Mouse (Mus musculus) heart, embryonic 15.5 days (tissue): Measurements from ENCODE around the gene Acadsb. TPM values are rescaled to one million over a fixed set of nuclear protein-coding genes. Genes with fewer than 3 reads are reported as not detected.

Experiments used
- ATAC-seq: fragments of 200-750 bp; cut with Nextera tagmentation; replicated peaks from 2 replicates; pipeline ENCODE4 v1.8.0; 2017; ENCODE audit warnings: low read depth, moderate TSS enrichment; ENCODE audit not compliant: insufficient number of reproducible peaks, insufficient read depth, low FRiP score
- H3K27ac ChIP-seq: fragments of 300-500 bp; sonication (generic); 2 replicates; pipeline ENCODE4 v1.5.1; 2015; ENCODE audit warnings: mild to moderate bottlenecking, inconsistent platforms
- H3K27me3 ChIP-seq: fragments of 300-500 bp; sonication (generic); 2 replicates; pipeline ENCODE4 v1.6.1; 2015; ENCODE audit warnings: inconsistent platforms
- H3K36me3 ChIP-seq: fragments of 300-500 bp; sonication (generic); 2 replicates; pipeline ENCODE4 v1.6.1; 2015; ENCODE audit warnings: mild to moderate bottlenecking, inconsistent platforms
- H3K4me1 ChIP-seq: fragments of 300-500 bp; sonication (generic); replicated peaks from 2 replicates; pipeline ENCODE4 v1.6.1; 2015; ENCODE audit warnings: inconsistent platforms
- H3K4me2 ChIP-seq: fragments of 300-500 bp; sonication (generic); 2 replicates; pipeline ENCODE4 v1.6.1; 2015; ENCODE audit warnings: inconsistent platforms, mild to moderate bottlenecking, moderate library complexity
- H3K4me3 ChIP-seq: fragments of 300-500 bp; sonication (generic); 2 replicates; pipeline ENCODE4 v1.5.1; 2015; ENCODE audit warnings: mild to moderate bottlenecking, inconsistent platforms
- H3K9ac ChIP-seq: fragments of 300-500 bp; sonication (generic); 2 replicates; pipeline ENCODE4 v1.6.1; 2015; ENCODE audit warnings: mild to moderate bottlenecking, inconsistent platforms
- H3K9me3 ChIP-seq: fragments of 300-500 bp; sonication (generic); replicated peaks from 2 replicates; pipeline ENCODE4 v1.6.1; 2016; ENCODE audit warnings: inconsistent platforms
- WGBS: fragments of 180-500 bp; shearing (Covaris S2); methylation state at CpG from one replicate; pipeline ENCODE4 v1.1.7; 2015; ENCODE audit warnings: mixed read lengths; 5-methylcytosine and 5-hydroxymethylcytosine counted together
- polyA plus RNA-seq: library from polyadenylated mRNA; unstranded; fragments of >200 nt; fragmentation: Nextera tagmentation; extraction: Ambion mirVana; gene quantifications from 2 replicates; pipeline ENCODE4 v1.2.1, GENCODE M21; 2015

The Acadsb gene
- polyA plus RNA-seq, 1 experiment from 2014 or later = 94.9 TPM

DNA sequence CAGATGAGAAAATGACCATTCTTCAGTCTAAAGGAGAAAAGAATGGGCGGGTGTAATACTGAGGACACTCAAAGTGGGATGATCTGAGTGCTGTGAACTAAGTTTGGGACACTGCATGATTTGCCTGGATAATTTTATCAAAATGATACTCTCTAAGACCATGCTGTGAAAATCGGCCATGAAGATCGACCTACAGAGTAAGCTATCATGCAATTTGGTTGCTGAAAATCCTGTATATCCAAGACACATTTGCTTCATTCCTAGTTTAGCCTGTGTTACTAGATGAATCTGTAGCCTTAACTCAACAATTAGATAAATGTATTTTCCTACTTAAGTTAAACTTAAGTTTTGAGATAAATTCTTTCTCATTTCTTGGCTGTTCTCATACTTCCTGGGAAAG lies 56.9 kb downstream of the Acadsb start:
- no peak for ATAC-seq
- 76% methylated on average over 3 of the region's 3 CpGs for WGBS

DNA sequence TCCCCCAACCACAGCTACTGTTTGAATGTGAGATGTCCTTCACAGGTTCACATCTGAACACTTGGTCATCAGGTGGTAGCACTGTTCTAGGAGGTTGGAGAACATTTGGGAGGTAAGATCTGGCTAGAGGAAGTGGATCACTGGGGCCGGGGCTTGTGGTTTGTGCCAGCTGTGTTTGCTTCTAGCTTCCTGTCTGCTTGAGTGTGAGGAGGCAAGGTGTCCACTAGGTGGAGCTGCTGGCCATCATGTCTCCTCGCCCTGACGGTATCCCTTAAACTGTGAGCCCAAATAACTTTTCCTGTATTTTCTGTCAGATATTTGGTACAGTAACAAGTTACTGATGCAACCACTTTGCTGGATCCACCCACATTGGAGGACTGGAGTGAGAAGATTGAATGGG lies 59.1 kb downstream of the Acadsb start:
- Histone ChIP-seq H3K9me3 (no peaks in the 10 kb centered on the region), H3K9ac (no peak overlapping the region), H3K27ac (no peak overlapping the region), H3K27me3 (no peaks in the 10 kb centered on the region), H3K36me3 (no peaks in the 10 kb centered on the region), H3K4me2 (no peak overlapping the region), H3K4me3 (no peak overlapping the region), H3K4me1 (no peaks in the 10 kb centered on the region)
- 66% methylated on average over 3 of the region's 3 CpGs for WGBS
- no peak for ATAC-seq

More for the DNA sequence above, 56.9 kb downstream of the Acadsb start:
- Histone ChIP-seq H3K4me2 (no peak overlapping the region), H3K4me3 (no peak overlapping the region), H3K9ac (no peak overlapping the region), H3K36me3 (no peaks in the 10 kb centered on the region), H3K27me3 (no peaks in the 10 kb centered on the region), H3K4me1 (no peaks in the 10 kb centered on the region), H3K27ac (no peak overlapping the region), H3K9me3 (no peaks in the 10 kb centered on the region)

DNA sequence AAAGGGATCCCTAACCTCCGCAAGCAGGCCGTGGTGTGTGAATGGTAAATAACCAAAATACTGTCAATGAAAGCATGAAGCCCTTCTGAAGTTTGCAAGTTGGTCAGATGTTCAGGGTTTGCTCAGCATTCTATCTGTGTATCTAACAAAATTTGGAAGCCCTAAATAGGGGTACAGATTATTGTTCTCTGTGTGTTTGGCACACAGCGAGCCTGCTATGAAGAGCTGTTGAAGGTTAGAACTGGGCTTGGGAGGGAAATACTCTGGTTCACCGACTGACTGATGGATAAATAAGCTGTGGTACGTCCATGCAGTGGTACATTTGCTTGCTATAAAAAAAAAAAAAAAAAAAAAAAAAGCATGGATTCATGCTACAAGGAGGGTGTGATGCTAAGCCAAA lies 61.1 kb downstream of the Acadsb start:
- Histone ChIP-seq H3K9ac (no peak overlapping the region), H3K27me3 (no peaks in the 10 kb centered on the region), H3K4me3 (no peak overlapping the region), H3K4me1 (no peaks in the 10 kb centered on the region), H3K36me3 (no peaks in the 10 kb centered on the region), H3K9me3 (no peaks in the 10 kb centered on the region), H3K4me2 (no peak overlapping the region), H3K27ac (no peak overlapping the region)
- 84% methylated on average over 5 of the region's 5 CpGs for WGBS
- no peak for ATAC-seq

DNA sequence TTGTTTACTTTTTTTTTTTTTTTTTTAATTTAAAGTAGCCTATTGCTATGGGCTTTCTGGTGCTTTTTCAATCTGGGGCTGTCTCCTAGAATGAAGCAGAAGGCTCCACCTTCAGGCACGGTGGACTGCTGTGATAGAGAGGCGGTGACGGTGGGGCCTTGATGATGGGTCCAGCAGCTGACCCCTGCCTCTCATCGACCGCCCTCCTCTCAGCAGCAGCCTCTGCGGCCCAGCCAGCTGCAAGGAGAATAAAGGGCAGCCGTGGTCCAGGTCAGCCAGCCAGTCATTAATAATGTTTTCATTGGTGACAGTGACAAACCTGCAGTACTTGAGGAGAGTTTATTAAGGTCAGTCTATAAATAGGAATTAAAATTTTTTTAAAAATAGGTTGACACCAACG lies 66.7 kb downstream of the Acadsb start:
- H3K36me3 ChIP-seq = no peaks in the 10 kb centered on the region
- no peaks in the 10 kb centered on the region for H3K27me3 ChIP-seq
- ATAC-seq = no peak
- H3K4me2 ChIP-seq = no peak overlapping the region
- WGBS = 51% methylated on average over 8 of the region's 8 CpGs
- H3K9me3 ChIP-seq = no peaks in the 10 kb centered on the region
- no peak overlapping the region for H3K4me3 ChIP-seq
- H3K27ac ChIP-seq = no peak overlapping the region
- no peak overlapping the region for H3K9ac ChIP-seq
- no peaks in the 10 kb centered on the region for H3K4me1 ChIP-seq

DNA sequence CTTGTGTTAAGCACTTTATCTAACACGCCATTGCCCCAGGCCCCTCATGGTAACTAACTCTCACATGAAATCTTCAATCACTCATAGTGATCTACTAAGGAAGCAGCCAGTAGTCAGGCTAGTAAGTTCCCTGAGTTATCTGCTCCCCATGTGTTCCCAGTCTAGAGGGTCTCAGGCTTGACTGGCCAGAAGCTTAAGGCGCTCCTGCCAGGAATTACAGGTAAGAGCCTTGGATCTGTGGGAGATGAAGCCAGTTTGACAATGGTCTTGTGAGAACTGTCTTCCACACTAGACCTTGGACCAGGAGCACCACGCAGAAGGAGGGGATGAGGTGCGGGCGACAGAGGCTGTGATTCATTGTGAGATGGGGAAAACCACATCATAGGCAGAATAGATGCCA lies 68.0 kb downstream of the Acadsb start:
- no peak for ATAC-seq
- no peaks in the 10 kb centered on the region for H3K9me3 ChIP-seq
- H3K27me3 ChIP-seq = no peaks in the 10 kb centered on the region
- H3K36me3 ChIP-seq = no peaks in the 10 kb centered on the region
- no peak overlapping the region for H3K4me3 ChIP-seq
- WGBS = 86% methylated on average over 5 of the region's 5 CpGs
- H3K9ac ChIP-seq = no peak overlapping the region
- no peaks in the 10 kb centered on the region for H3K4me1 ChIP-seq
- no peak overlapping the region for H3K27ac ChIP-seq
- no peak overlapping the region for H3K4me2 ChIP-seq

Other genes starting within 250 kb of the Acadsb start
- gene 5430419D17Rik, start 236.2 kb upstream of the Acadsb start, polyA plus RNA-seq = 0.25 and 0.30 TPM in 2 replicates
- gene Cuzd1, start 88.3 kb upstream of the Acadsb start, polyA plus RNA-seq = 0.62 and 0.68 TPM in 2 replicates
- not detected in 2 replicates for gene Fam24b, start 81.1 kb upstream of the Acadsb start, polyA plus RNA-seq
- not detected in 2 replicates for gene Fam24a, start 76.7 kb upstream of the Acadsb start, polyA plus RNA-seq
- gene 2310057M21Rik, start 47.8 kb upstream of the Acadsb start, polyA plus RNA-seq = 15.4 and 16.1 TPM in 2 replicates
- 79.6 and 84.9 TPM in 2 replicates for gene Pstk, start 39.5 kb upstream of the Acadsb start, polyA plus RNA-seq
- gene Ikzf5, start 80 bp upstream of the Acadsb start, polyA plus RNA-seq = 8.6 and 8.7 TPM in 2 replicates
- gene Hmx3, start 132.3 kb downstream of the Acadsb start, polyA plus RNA-seq = not detected in 2 replicates
- gene Hmx2, start 138.2 kb downstream of the Acadsb start, polyA plus RNA-seq = 0.09 TPM in 1 of 2 replicates, not detected in the other
- gene Bub3, start 149.6 kb downstream of the Acadsb start, polyA plus RNA-seq = 111 and 135 TPM in 2 replicates